Mouse (Mus musculus): Measurements from ENCODE around the gene Fga.

The Fga gene

DNA sequence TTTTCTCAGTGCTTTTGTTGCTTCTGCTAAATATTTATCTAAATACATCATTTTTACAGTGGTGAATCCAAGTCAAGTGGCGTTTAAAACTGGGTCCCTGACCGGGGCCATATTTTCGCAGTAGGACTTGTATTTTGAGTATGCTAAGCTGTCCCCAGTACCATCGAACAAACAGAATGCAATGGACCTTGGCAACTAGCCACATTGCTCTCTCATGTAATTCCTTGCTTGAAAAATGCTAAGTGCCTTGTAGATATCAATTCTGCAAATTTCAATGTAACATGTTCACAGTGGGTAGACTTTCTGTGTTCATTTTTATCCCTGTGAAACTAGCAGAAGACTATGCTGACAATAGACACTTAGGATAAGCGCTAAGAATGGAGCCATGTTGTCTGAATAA is 4.7 kb upstream of the Fga start:
- in situ Hi-C loops (cut with MseI, MboI), result no loop called here

DNA sequence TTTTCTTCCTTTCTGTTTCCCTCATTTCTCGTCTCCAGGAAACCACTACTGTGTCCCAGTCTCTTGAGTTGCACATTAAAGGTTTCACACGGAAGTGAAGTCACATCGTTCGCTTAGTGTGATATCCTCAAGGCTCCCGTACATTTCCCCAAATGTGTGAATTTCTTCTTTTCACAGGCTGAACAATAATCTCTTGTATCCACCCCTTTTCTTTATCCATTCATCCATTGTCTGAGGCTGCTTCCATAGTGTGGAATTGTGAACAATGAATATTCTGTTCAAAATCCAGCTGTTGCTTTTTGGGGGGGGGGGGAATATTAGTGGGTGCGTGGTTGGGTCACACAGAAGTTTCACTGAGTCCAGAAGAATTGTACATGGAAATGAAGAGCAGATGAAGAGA is 840 bp upstream of the Fga start:
- in situ Hi-C loops (cut with MseI, MboI), result no loop called here

- in situ Hi-C loops (cut with MseI, MboI), result no loop called here
Observed at GRCm38 (mm10) chr3:83027546-83028251, 1.8 kb downstream of the Fga start.

DNA sequence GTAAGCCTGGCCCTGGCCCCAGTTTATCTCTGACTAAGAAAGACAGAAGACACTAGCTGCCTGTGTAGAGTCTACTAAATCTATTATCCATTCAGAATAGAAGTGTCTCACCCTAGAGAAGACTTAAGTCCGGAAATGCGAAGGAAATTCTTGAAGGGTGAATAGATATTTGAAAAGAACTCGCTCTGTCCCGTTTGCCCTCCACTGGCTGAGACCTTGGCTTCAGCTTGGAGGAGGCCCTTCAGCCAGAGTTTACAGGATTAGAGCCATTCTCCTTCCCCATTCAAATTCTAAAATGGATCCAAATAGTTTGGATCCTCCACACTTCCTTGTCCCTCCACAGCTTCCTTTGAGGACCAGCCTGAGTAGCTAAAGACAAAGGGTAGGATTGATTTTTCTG is 4.5 kb downstream of the Fga start:
- in situ Hi-C loops (cut with MseI, MboI), result no loop called here

DNA sequence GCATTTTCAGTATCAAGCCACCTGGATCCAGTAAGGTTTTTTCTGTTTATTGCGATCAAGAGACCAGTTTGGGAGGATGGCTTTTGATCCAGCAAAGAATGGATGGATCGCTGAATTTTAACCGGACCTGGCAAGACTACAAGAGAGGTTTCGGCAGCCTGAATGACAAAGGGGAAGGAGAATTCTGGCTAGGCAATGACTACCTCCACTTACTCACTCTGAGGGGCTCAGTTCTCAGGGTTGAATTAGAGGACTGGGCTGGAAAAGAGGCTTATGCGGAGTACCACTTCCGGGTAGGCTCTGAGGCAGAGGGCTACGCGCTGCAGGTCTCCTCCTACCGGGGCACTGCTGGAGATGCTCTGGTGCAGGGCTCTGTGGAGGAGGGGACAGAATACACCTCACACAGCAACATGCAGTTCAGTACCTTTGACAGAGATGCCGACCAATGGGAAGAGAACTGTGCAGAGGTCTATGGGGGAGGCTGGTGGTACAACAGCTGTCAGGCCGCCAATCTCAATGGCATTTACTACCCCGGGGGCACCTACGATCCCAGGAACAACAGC is 7.0 kb downstream of the Fga start:
- in situ Hi-C loops (cut with MseI, MboI), result no loop called here

- in situ Hi-C loops (cut with MseI, MboI), result no loop called here
Observed at GRCm38 (mm10) chr3:83033801-83034200, 7.9 kb downstream of the Fga start.

GRCm38 (mm10) chr3:83038865-83039264 is 13.0 kb downstream of the Fga start:
- in situ Hi-C loops (cut with MseI, MboI), result no loop called here

GRCm38 (mm10) chr3:83039666-83040065 is 13.8 kb downstream of the Fga start:
- in situ Hi-C loops (cut with MseI, MboI), result no loop called here

DNA sequence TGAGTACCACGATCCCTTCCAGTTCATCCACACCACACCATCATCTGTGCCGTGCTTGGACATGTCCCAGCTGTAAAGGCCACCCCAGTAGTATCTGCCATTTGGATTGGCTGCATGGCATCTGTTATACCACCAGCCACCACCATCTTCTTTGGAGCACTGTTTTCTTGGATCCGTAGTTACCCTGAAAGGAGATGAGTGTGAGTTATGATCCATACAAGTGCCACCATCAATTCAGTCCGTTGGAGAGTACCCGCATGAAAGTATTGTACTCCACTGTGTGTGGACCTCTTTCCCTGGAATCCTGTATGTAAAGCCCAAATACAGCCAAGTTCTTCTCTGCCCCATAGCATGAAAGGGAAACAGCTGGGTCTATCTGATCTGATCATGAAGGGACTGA is 16.6 kb downstream of the Fga start:
- in situ Hi-C loops (cut with MseI, MboI), result no loop called here

- in situ Hi-C loops (cut with MseI, MboI), result no loop called here
Observed at GRCm38 (mm10) chr3:83046649-83047048, 20.8 kb downstream of the Fga start.

DNA sequence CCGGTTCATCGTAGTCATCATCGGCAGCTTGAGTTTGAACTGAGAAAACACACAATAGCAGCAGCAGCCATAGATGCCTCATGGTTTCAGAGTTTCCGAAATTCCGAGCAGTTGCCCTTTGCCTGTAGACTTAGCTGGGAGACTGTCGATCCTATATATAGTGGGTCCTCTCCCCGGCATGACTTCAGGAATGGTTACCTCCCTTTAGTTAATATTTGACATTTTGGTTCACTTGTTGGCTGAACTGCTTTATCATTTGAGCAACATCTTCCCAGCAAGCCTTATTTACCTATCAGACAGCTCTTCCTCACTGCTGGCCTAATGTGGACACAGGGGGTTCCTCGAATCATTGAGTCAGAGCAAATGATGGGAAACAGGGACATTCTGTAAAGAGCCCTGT is 23.8 kb downstream of the Fga start, which contains the start of gene Fgb:
Gene Fgb, minus strand, starts transcription at position 184 of the 400 bp plus-strand sequence.
- in situ Hi-C loops (cut with MseI, MboI), result loop anchor here (5.0 kb wide), 2 partner anchors 37 to 47 kb away; no protein-coding TSS in a partner anchor

- in situ Hi-C loops (cut with MseI, MboI), result loop anchor here (5.0 kb wide), 2 partner anchors 38 to 48 kb away; no protein-coding TSS in a partner anchor
Observed at GRCm38 (mm10) chr3:83050661-83051060, 24.8 kb downstream of the Fga start.

GRCm38 (mm10) chr3:83052102-83052501 is 26.2 kb downstream of the Fga start:
- in situ Hi-C loops (cut with MseI, MboI), result loop anchor here (5.0 kb wide), 2 partner anchors 40 to 50 kb away; no protein-coding TSS in a partner anchor

DNA sequence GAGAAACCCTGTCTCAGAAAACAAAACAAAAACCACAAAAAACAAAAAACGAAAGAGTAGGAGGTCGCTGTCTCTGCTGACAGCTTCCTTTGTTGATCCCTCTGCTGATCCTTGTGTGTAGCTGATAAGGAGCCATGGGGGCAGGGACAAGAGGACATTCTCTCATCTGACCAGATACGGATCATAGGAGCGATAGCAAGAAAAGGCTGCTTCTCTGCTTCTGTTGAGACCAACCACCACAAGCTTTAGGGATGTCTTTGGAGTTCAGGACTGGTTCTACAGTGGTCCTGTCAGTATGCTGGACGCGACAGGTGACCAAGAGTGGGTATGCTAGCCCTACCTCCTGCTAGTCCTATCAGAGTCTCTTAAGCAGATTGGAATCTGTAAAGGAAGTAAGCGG is 27.2 kb downstream of the Fga start:
- in situ Hi-C loops (cut with MseI, MboI), result loop anchor here (5.0 kb wide), 2 partner anchors 41 to 51 kb away; no protein-coding TSS in a partner anchor

GRCm38 (mm10) chr3:83053758-83054157 is 27.9 kb downstream of the Fga start:
- in situ Hi-C loops (cut with MseI, MboI), result loop anchor here (5.0 kb wide), 2 partner anchors 41 to 51 kb away; no protein-coding TSS in a partner anchor

- in situ Hi-C loops (cut with MseI, MboI), result loop anchor here (5.0 kb wide), 2 partner anchors 42 to 52 kb away; no protein-coding TSS in a partner anchor
Observed at GRCm38 (mm10) chr3:83054759-83055158, 28.9 kb downstream of the Fga start.

DNA sequence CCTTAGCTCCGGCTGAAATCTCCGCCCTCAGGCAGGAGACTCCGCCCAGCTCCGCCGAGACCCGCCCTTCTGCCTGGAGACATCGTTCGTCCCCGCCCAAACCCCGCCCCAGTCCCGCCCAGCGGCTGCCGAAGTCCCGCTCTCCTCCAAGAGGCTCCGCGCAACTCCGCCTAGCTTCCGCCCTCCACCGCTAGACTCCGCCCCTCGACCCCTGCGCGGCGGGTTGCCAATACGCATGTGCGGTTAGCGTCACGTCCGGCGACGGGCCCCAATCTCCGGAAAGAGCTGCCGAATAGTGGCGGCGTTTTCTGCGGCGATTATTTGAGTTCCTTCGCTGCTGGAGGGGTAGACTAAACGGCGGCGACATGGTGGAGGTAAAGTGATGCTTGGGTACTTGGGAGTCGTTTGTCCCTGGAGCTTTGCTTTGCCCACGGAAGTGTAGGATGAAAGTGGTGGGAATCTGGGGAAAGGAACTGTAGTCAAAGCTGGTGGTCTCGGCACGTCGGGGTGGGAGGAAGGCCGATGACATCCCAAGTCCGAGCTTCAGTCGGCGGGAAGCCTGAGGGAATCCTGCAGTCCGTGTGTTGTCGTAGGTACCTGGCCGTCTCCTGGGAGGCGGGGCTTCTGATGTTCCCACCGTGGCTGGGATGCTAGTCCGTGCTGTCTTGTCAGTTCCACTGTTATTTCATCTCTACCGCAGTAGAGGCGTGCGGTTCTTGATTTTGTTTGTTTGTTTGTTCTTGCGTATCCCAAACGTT is 29.6 kb downstream of the Fga start, which contains the start of gene Plrg1:
Gene Plrg1, plus strand, starts transcription at position 242 of the 758 bp plus-strand sequence.
- in situ Hi-C loops (cut with MseI, MboI), result no loop called here

- in situ Hi-C loops (cut with MseI, MboI), result no loop called here
Observed at GRCm38 (mm10) chr3:83057046-83057445, 31.2 kb downstream of the Fga start.

GRCm38 (mm10) chr3:83067920-83068319 is 42.0 kb downstream of the Fga start:
- in situ Hi-C loops (cut with MseI, MboI), result no loop called here

DNA sequence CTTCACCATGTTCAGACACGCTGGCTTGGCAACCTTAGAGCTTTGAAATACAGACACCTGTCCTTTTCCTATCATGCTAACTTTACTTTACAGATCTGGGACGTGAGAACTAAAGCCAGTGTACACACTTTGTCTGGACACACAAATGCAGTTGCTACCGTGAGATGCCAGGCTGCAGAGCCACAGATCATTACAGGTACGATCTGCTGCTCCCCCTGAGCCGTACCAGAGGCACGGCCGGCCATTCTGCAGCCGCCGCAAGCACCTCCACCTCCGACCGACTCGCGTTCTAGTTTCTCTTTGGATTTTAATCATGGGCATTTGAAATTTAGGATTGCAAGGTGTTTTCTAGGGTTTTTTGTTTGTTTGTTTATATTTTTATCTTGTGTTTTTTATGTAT is 43.0 kb downstream of the Fga start:
- in situ Hi-C loops (cut with MseI, MboI), result no loop called here

GRCm38 (mm10) chr3:83070231-83070630 is 44.4 kb downstream of the Fga start:
- in situ Hi-C loops (cut with MseI, MboI), result no loop called here

DNA sequence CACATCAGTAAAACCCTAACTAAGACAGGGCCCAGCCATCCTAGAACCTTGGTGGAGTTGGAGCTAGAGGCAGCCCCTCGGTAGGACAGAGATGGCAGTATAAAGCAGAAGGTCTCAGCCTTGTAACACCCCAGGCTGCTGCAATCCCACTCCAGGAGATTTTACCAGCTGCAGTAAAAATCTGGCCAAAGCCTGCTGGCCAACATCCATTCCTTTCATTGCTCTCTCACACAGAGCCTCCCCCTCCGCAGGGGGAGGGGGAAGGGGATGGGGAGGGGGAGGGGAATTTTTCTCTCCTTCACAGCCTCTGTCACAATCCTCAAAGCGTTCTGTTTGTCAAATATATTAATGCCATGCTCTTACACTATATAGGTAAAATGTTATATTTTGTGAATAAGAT is 50.7 kb downstream of the Fga start:
- in situ Hi-C loops (cut with MseI, MboI), result no loop called here

Data from mouse trophoblast stem cell (cell line).